Comparison of ENCODE assay signal across 8 mouse cellular contexts in the genomic region with DNA sequence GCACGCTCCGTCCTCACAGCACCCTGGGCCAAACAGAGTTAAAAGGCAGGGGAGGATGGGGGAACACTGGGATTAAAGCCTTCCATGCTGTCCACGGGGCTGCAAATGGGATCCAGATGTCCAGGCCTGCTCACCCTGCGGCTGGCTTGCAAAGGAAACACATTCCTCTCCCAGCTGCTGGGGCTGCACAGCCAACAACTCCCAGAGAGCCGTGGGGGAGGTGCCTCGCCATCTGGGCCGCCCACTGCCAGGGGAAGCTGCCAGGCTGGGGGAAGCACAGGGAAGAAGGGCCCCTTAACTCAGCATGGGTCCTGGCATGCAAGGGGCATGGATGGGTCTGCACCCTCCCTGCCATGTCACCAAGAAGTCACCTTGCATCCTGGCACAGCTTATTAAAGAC. TPM values are rescaled to one million over a fixed set of nuclear protein-coding genes. Genes with fewer than 3 reads are reported as not detected.
A peak's percentile ranks its signal among the peaks of the same experiment; 100 is the strongest.
DNase-seq lines count a peak whose midpoint lies in the region; ATAC-seq lines count a peak whose summit lies in the region.

No protein-coding gene starts in this region.

- no peak overlapping the region for H3K4me2 ChIP-seq in hindbrain, embryonic 14.5 days (replicated peaks)
- H3K4me2 ChIP-seq in embryonic facial prominence, embryonic 13.5 days: peak overlapping the region; percentile 41
- peak overlapping the region; percentile 44 for H3K4me2 ChIP-seq in limb, embryonic 13.5 days (replicated peaks)

- H3K4me3 ChIP-seq in hindbrain, embryonic 10.5 days: no peak overlapping the region
- no peak overlapping the region for H3K4me3 ChIP-seq in hindbrain, embryonic 14.5 days (replicated peaks; ENCODE audit: low read length)
- no peak overlapping the region for H3K4me3 ChIP-seq in embryonic facial prominence, embryonic 13.5 days
- no peak overlapping the region for H3K4me3 ChIP-seq in limb, embryonic 13.5 days

- peaks cover 6% of the 10 kb centered on the region for H3K27me3 ChIP-seq in hindbrain, embryonic 10.5 days (ENCODE audit: insufficient read depth, poor library complexity, severe bottlenecking)
- no peaks in the 10 kb centered on the region for H3K27me3 ChIP-seq in hindbrain, embryonic 14.5 days (ENCODE audit: control insufficient read depth, insufficient read depth, low read length)
- 0 out of 2 replicates have a peak, but pooled peaks cover 2% of the 10 kb centered on the region for H3K27me3 ChIP-seq in embryonic facial prominence, embryonic 13.5 days
- H3K27me3 ChIP-seq in limb, embryonic 13.5 days: no peaks in the 10 kb centered on the region

- no peak overlapping the region; the same call in 1 of the 2 replicates for H3K27ac ChIP-seq in hindbrain, embryonic 10.5 days
- H3K27ac ChIP-seq in hindbrain, embryonic 14.5 days: no peak overlapping the region
- H3K27ac ChIP-seq in embryonic facial prominence, embryonic 13.5 days: peak overlapping the region; percentile 74
- H3K27ac ChIP-seq in limb, embryonic 13.5 days: peak overlapping the region; percentile 82

- H3K36me3 ChIP-seq in hindbrain, embryonic 10.5 days: no peaks in the 10 kb centered on the region
- no peaks in the 10 kb centered on the region for H3K36me3 ChIP-seq in hindbrain, embryonic 14.5 days (replicated peaks; ENCODE audit: control insufficient read depth, insufficient read depth)
- H3K36me3 ChIP-seq in embryonic facial prominence, embryonic 13.5 days: no peaks in the 10 kb centered on the region
- no peaks in the 10 kb centered on the region for H3K36me3 ChIP-seq in limb, embryonic 13.5 days

- H3K9ac ChIP-seq in hindbrain, embryonic 14.5 days: no peak overlapping the region
- 0 out of 2 replicates have a peak overlapping the region, but pooled peaks have one; percentile 11 for H3K9ac ChIP-seq in embryonic facial prominence, embryonic 13.5 days
- H3K9ac ChIP-seq in limb, embryonic 13.5 days: no peak overlapping the region

- WGBS in hindbrain, embryonic 10.5 days: 47% methylated on average over 7 of the region's 7 CpGs
- WGBS in hindbrain, embryonic 14.5 days: 38% methylated on average over 7 of the region's 7 CpGs
- WGBS in embryonic facial prominence, embryonic 13.5 days: 2% methylated on average over 7 of the region's 7 CpGs
- 4% methylated on average over 7 of the region's 7 CpGs for WGBS in limb, embryonic 13.5 days

- peak; percentile 69 for DNase-seq in hindbrain, embryonic 10.5 days (ENCODE audit: low spot score)
- no peak for DNase-seq in hindbrain, embryonic 14.5 days (ENCODE audit: low spot score)
- DNase-seq in heart, adult 9 months (ENCODE audit: low spot score in 2 of 2): peak; percentile 83 to 89
- DNase-seq in kidney, adult 9 months: peak; percentile 55
- DNase-seq in ovary, postnatal 14 days (ENCODE audit: low spot score): peak; percentile 61
- no peak for DNase-seq in thymus, postnatal 0 days (ENCODE audit: low spot score)

- H3K9me3 ChIP-seq in hindbrain, embryonic 10.5 days: no peaks in the 10 kb centered on the region
- H3K9me3 ChIP-seq in hindbrain, embryonic 14.5 days (ENCODE audit: control insufficient read depth, low read length): no peaks in the 10 kb centered on the region
- H3K9me3 ChIP-seq in embryonic facial prominence, embryonic 13.5 days: no peaks in the 10 kb centered on the region
- no peaks in the 10 kb centered on the region for H3K9me3 ChIP-seq in limb, embryonic 13.5 days

- no peak for ATAC-seq in hindbrain, embryonic 14.5 days (ENCODE audit: low FRiP score)
- ATAC-seq in embryonic facial prominence, embryonic 13.5 days (ENCODE audit: insufficient number of reproducible peaks, insufficient read depth, low FRiP score, low TSS enrichment, low read depth): peak; percentile 73
- ATAC-seq in limb, embryonic 13.5 days (ENCODE audit: low FRiP score, low read depth): peak; percentile 76

- H3K4me1 ChIP-seq in hindbrain, embryonic 10.5 days (replicated peaks): peaks cover 61% of the 10 kb centered on the region
- H3K4me1 ChIP-seq in hindbrain, embryonic 14.5 days (replicated peaks; ENCODE audit: control insufficient read depth, insufficient read depth, low read length): peaks cover 46% of the 10 kb centered on the region
- peaks cover 92% of the 10 kb centered on the region for H3K4me1 ChIP-seq in embryonic facial prominence, embryonic 13.5 days
- H3K4me1 ChIP-seq in limb, embryonic 13.5 days: peaks cover 90% of the 10 kb centered on the region

RNA-seq across cellular contexts. Expression of a gene that starts 37.8 kb away (rescaled TPM):
- 2.2 and 5.4 TPM in 2 replicates for polyA plus RNA-seq in hindbrain, embryonic 10.5 days (2016; fragmentation: Nextera tagmentation; extraction: Ambion mirVana)
- 22.4 and 27.7 TPM in 2 replicates for polyA plus RNA-seq in hindbrain, embryonic 14.5 days (2014; fragmentation: Nextera tagmentation; extraction: Ambion mirVana)
- polyA plus RNA-seq in embryonic facial prominence, embryonic 13.5 days (2015; fragmentation: Nextera tagmentation; extraction: Ambion mirVana): 4.6 TPM in 2 replicates
- polyA plus RNA-seq in limb, embryonic 13.5 days (2015; fragmentation: Nextera tagmentation; extraction: Ambion mirVana): 4.3 and 4.8 TPM in 2 replicates
- polyA plus RNA-seq in thymus, postnatal 0 days (2015; fragmentation: Nextera tagmentation; extraction: Ambion mirVana): 15.2 and 16.7 TPM in 2 replicates

RNA-seq across cellular contexts. Expression of a gene that starts 38.6 kb away (rescaled TPM):
- not detected in 2 replicates for polyA plus RNA-seq in hindbrain, embryonic 10.5 days (2016; fragmentation: Nextera tagmentation; extraction: Ambion mirVana)
- polyA plus RNA-seq in hindbrain, embryonic 14.5 days (2014; fragmentation: Nextera tagmentation; extraction: Ambion mirVana): not detected in 2 replicates
- not detected in 2 replicates for polyA plus RNA-seq in embryonic facial prominence, embryonic 13.5 days (2015; fragmentation: Nextera tagmentation; extraction: Ambion mirVana)
- polyA plus RNA-seq in limb, embryonic 13.5 days (2015; fragmentation: Nextera tagmentation; extraction: Ambion mirVana): not detected in 2 replicates
- polyA plus RNA-seq in thymus, postnatal 0 days (2015; fragmentation: Nextera tagmentation; extraction: Ambion mirVana): 0.36 and 0.43 TPM in 2 replicates

RNA-seq across cellular contexts. Expression of a gene that starts 49.7 kb away (rescaled TPM):
- 53.3 and 68.5 TPM in 2 replicates for polyA plus RNA-seq in hindbrain, embryonic 10.5 days (2016; fragmentation: Nextera tagmentation; extraction: Ambion mirVana)
- 118 and 130 TPM in 2 replicates for polyA plus RNA-seq in hindbrain, embryonic 14.5 days (2014; fragmentation: Nextera tagmentation; extraction: Ambion mirVana)
- polyA plus RNA-seq in embryonic facial prominence, embryonic 13.5 days (2015; fragmentation: Nextera tagmentation; extraction: Ambion mirVana): 53.0 and 57.7 TPM in 2 replicates
- 49.6 and 55.6 TPM in 2 replicates for polyA plus RNA-seq in limb, embryonic 13.5 days (2015; fragmentation: Nextera tagmentation; extraction: Ambion mirVana)
- 52.9 and 56.9 TPM in 2 replicates for polyA plus RNA-seq in thymus, postnatal 0 days (2015; fragmentation: Nextera tagmentation; extraction: Ambion mirVana)

RNA-seq across cellular contexts. Expression of a gene that starts 49.9 kb away (rescaled TPM):
- 7.1 and 7.2 TPM in 2 replicates for polyA plus RNA-seq in hindbrain, embryonic 10.5 days (2016; fragmentation: Nextera tagmentation; extraction: Ambion mirVana)
- polyA plus RNA-seq in hindbrain, embryonic 14.5 days (2014; fragmentation: Nextera tagmentation; extraction: Ambion mirVana): 5.8 and 6.0 TPM in 2 replicates
- polyA plus RNA-seq in embryonic facial prominence, embryonic 13.5 days (2015; fragmentation: Nextera tagmentation; extraction: Ambion mirVana): 7.5 and 7.6 TPM in 2 replicates
- polyA plus RNA-seq in limb, embryonic 13.5 days (2015; fragmentation: Nextera tagmentation; extraction: Ambion mirVana): 9.0 and 9.7 TPM in 2 replicates
- polyA plus RNA-seq in thymus, postnatal 0 days (2015; fragmentation: Nextera tagmentation; extraction: Ambion mirVana): 10.5 and 11.7 TPM in 2 replicates

Comparison
In these comparisons a context has a peak if more than half of its experiments do, and no peak if none do; other contexts are left out.
1. DNase-seq: peak in hindbrain, embryonic 10.5 days (single experiment), heart, adult 9 months (2 of 2), kidney, adult 9 months (single experiment) and ovary, postnatal 14 days (single experiment); none in hindbrain, embryonic 14.5 days (single experiment) and thymus, postnatal 0 days (single experiment).
2. H3K27ac ChIP-seq: peak in embryonic facial prominence, embryonic 13.5 days (single experiment) and limb, embryonic 13.5 days (single experiment); none in hindbrain, embryonic 10.5 days (single experiment) and hindbrain, embryonic 14.5 days (single experiment).